Mouse (Mus musculus): Measurements from ENCODE around the gene Olfr945. TPM values are rescaled to one million over a fixed set of nuclear protein-coding genes. Genes with fewer than 3 reads are reported as not detected.

Gene Olfr945
- polyA plus RNA-seq (2015; fragmentation: Nextera tagmentation; extraction: Ambion mirVana), result not detected in 2 replicates

- no peaks in the 10 kb centered on the region for H3K4me1 ChIP-seq (replicated peaks)
- no peaks in the 10 kb centered on the region for H3K9me3 ChIP-seq (replicated peaks)
- no peaks in the 10 kb centered on the region for H3K36me3 ChIP-seq (replicated peaks)
- H3K27me3 ChIP-seq, result no peaks in the 10 kb centered on the region
- H3K4me2 ChIP-seq, result no peak within 1 kb of the TSS
- H3K9ac ChIP-seq, result no peak within 1 kb of the TSS
- H3K27ac ChIP-seq (replicated peaks), result no peak within 1 kb of the TSS
- H3K4me3 ChIP-seq (replicated peaks), result no peak within 1 kb of the TSS
- 67% methylated on average over 3 of the region's 3 CpGs for WGBS (ENCODE audit: insufficient replicate concordance)
- no peak for ATAC-seq (ENCODE audit: insufficient read depth)
These were observed at the start of gene Olfr945 for GRCm38 (mm10) chr9:39276718-39277117. Olfr945 (minus strand) TSS chr9:39276818.

- no peak within 1 kb of the TSS for H3K4me3 ChIP-seq (replicated peaks)
- H3K27me3 ChIP-seq, result no peaks in the 10 kb centered on the region
- H3K4me2 ChIP-seq, result no peak within 1 kb of the TSS
- no peak for ATAC-seq (ENCODE audit: insufficient read depth)
- no peaks in the 10 kb centered on the region for H3K9me3 ChIP-seq (replicated peaks)
- no peaks in the 10 kb centered on the region for H3K4me1 ChIP-seq (replicated peaks)
- H3K27ac ChIP-seq (replicated peaks), result no peak within 1 kb of the TSS
- no peaks in the 10 kb centered on the region for H3K36me3 ChIP-seq (replicated peaks)
- H3K9ac ChIP-seq, result no peak within 1 kb of the TSS
These were observed 49.3 kb upstream of the Olfr945 start, which contains the start of gene Olfr948 for GRCm38 (mm10) chr9:39325945-39326344. Olfr948 (minus strand) TSS chr9:39326045.

GRCm38 (mm10) chr9:39287136-39287535 lies 10.5 kb upstream of the Olfr945 start:
- Histone ChIP-seq H3K4me3 (replicated peaks) (no peak overlapping the region), H3K9me3 (replicated peaks) (no peaks in the 10 kb centered on the region), H3K27ac (replicated peaks) (no peak overlapping the region), H3K27me3 (no peaks in the 10 kb centered on the region), H3K9ac (no peak overlapping the region), H3K4me2 (no peak overlapping the region), H3K4me1 (replicated peaks) (no peaks in the 10 kb centered on the region), H3K36me3 (replicated peaks) (no peaks in the 10 kb centered on the region)
- 54% methylated on average over 2 of the region's 2 CpGs for WGBS (ENCODE audit: insufficient replicate concordance)
- no peak for ATAC-seq (ENCODE audit: insufficient read depth)

GRCm38 (mm10) chr9:39249894-39250293 lies 26.7 kb downstream of the Olfr945 start, which contains the start of gene Olfr1537:
Olfr1537 (minus strand) TSS chr9:39249994.
- Histone ChIP-seq H3K4me1 (replicated peaks) (no peaks in the 10 kb centered on the region), H3K9ac (no peak within 1 kb of the TSS), H3K4me2 (no peak within 1 kb of the TSS), H3K9me3 (replicated peaks) (no peaks in the 10 kb centered on the region), H3K4me3 (replicated peaks) (no peak within 1 kb of the TSS), H3K27ac (replicated peaks) (no peak within 1 kb of the TSS), H3K36me3 (replicated peaks) (no peaks in the 10 kb centered on the region), H3K27me3 (no peaks in the 10 kb centered on the region)
- no peak for ATAC-seq (ENCODE audit: insufficient read depth)
- WGBS (ENCODE audit: insufficient replicate concordance), result 69% methylated on average over 1 of the region's 1 CpGs

Other genes with a start within 250 kb of the Olfr945 start
- not detected in 2 replicates for gene Olfr937, start 211.9 kb downstream of the Olfr945 start, polyA plus RNA-seq (2015; fragmentation: Nextera tagmentation; extraction: Ambion mirVana)
- gene Olfr938, start 197.9 kb downstream of the Olfr945 start, polyA plus RNA-seq (2015; fragmentation: Nextera tagmentation; extraction: Ambion mirVana), result not detected in 2 replicates
- gene Olfr27, start 148.7 kb downstream of the Olfr945 start, polyA plus RNA-seq (2015; fragmentation: Nextera tagmentation; extraction: Ambion mirVana), result not detected in 2 replicates
- not detected in 2 replicates for gene Olfr943, start 110.5 kb downstream of the Olfr945 start, polyA plus RNA-seq (2015; fragmentation: Nextera tagmentation; extraction: Ambion mirVana)
- not detected in 2 replicates for gene Olfr944, start 74.9 kb downstream of the Olfr945 start, polyA plus RNA-seq (2015; fragmentation: Nextera tagmentation; extraction: Ambion mirVana)
- not detected in 2 replicates for gene Olfr1537, start 26.8 kb downstream of the Olfr945 start, polyA plus RNA-seq (2015; fragmentation: Nextera tagmentation; extraction: Ambion mirVana)
- gene Olfr948, start 49.2 kb upstream of the Olfr945 start, polyA plus RNA-seq (2015; fragmentation: Nextera tagmentation; extraction: Ambion mirVana), result not detected in 2 replicates
- not detected in 2 replicates for gene Olfr951, start 110.6 kb upstream of the Olfr945 start, polyA plus RNA-seq (2015; fragmentation: Nextera tagmentation; extraction: Ambion mirVana)
- gene Olfr952, start 150.3 kb upstream of the Olfr945 start, polyA plus RNA-seq (2015; fragmentation: Nextera tagmentation; extraction: Ambion mirVana), result not detected in 2 replicates
- gene Olfr954, start 179.9 kb upstream of the Olfr945 start, polyA plus RNA-seq (2015; fragmentation: Nextera tagmentation; extraction: Ambion mirVana), result not detected in 2 replicates
- not detected in 2 replicates for gene Olfr955, start 195.1 kb upstream of the Olfr945 start, polyA plus RNA-seq (2015; fragmentation: Nextera tagmentation; extraction: Ambion mirVana)
- gene Olfr44, start 217.2 kb upstream of the Olfr945 start, polyA plus RNA-seq (2015; fragmentation: Nextera tagmentation; extraction: Ambion mirVana), result not detected in 2 replicates
- gene Olfr957, start 239.0 kb upstream of the Olfr945 start, polyA plus RNA-seq (2015; fragmentation: Nextera tagmentation; extraction: Ambion mirVana), result not detected in 2 replicates